Mouse (Mus musculus): ENCODE results near the gene Slc34a1. TPM values are rescaled to one million over a fixed set of nuclear protein-coding genes. Genes with fewer than 3 reads are reported as not detected.

The Slc34a1 gene
- not detected for total RNA-seq (2022)

DNA sequence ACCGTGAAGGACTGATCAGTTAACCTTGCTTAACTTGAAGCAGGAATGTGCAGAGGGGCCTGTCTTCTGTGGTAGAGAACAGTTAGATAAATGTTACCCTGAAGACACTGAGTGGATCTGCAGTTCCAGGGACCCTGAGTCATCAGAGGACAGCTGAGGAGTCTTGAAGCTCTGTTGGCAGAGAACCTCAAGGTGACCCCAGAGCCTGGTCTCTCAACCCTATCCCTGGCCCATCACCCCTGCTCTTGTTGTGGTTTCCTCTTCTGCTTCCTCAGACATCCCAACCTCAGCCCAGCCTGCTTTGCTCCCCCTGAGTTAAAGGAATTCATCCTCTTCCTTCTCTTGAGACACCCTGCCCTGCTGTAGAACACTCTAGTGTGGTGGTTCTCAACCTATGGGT, at the start of gene Slc34a1:
Slc34a1 (plus strand) TSS at position 100 of the 400 bp plus-strand sequence.
- DNase-seq (ENCODE audit: low spot score), result no peak

DNA sequence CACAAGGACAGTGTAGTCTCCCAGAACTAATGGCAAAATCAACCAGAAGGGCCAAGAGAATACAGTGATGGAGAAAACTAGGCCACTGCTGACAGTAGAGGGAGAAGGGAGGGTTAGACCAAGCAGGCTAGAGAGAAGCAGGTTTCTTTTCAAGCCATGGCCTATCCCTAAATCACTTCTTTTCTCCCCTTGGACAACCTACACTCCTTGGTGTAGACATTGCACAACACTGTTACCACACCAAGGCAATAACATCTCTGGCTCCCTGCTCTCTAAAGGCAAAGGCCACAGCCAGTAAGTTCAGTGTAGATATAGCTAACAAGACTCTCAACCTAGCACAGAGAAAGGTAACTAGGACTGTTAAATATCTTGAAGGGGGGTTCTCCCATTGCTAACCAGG, 36.8 kb upstream of the Slc34a1 start:
- DNase-seq (ENCODE audit: low spot score), result no peak

DNA sequence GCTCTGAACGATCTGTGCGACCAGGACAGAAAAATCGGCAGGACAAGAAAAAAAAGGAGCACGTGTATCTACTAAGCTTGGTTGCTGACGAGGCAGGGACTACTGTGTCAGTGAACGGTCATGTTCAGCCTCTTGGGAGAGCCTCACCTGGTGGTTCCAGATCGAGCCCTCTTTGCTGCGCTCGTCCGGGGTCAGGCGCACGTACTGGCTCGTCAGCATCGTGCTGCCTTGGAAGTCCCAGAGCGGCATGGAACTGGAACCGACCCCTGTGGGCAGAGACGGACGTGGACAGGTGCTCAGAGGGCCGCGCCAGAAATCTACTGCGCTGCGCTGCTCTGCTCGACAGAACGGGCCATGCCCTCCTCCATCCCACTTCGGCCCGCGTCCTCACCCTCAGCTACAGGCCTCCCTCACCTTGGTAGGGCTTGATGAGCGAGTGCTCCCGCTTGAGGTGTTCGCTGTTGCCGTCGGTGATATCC, 36.0 kb upstream of the Slc34a1 start:
- no peak for DNase-seq (ENCODE audit: low spot score)

DNA sequence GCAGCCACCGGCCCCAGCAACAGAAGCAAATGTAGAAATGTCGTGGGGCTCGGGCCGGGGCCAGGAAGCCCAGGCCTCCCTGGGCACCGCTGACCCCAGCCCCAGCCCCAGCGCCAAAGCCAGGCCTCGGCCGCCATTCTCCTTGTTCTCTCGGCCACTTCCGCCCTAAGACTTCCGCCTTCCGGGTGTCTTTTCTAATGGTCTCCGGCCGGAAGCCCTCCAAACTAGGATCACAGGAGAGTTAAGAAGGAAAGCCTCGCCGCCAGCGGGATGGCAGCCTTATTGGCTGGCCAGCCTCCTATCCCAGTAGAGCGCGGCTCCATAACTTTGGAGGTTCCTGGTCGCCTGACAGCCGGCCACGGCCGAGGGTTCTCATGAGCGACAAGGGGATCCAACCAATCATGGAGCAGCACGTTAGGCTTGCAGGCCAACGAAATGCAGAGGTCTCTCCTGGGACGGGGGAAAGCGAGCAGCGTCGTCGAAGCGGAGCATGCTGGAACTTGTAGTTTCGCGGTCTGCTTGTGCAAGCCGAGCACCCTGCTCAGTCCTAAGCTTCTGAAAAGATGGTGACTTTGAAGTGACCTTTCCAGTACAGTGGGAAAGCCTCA, 35.4 kb upstream of the Slc34a1 start, which contains the start of gene Lman2:
Lman2 (minus strand) TSS at position 331 of the 608 bp plus-strand sequence.
- DNase-seq (ENCODE audit: low spot score), result peak; percentile 98

DNA sequence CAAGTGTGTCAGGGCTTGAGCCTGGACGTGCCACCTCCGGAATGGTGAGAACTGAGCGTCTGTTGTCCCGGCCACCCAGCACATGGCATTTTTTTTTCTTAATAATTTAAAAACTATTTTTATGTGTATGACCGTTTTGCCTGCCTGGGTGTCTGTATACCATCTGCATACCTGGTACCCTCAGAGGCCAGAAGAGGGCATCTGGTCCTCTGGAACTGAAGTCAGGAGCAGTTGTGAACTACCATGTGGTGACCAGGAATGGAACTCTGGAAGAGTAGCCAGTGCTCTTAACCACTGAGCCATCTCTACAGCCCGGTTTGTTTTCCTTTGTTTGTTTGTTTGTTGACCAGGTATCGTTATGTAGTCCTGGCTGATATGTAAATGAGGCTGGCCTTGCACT, 29.6 kb upstream of the Slc34a1 start:
- DNase-seq (ENCODE audit: low spot score), result no peak

DNA sequence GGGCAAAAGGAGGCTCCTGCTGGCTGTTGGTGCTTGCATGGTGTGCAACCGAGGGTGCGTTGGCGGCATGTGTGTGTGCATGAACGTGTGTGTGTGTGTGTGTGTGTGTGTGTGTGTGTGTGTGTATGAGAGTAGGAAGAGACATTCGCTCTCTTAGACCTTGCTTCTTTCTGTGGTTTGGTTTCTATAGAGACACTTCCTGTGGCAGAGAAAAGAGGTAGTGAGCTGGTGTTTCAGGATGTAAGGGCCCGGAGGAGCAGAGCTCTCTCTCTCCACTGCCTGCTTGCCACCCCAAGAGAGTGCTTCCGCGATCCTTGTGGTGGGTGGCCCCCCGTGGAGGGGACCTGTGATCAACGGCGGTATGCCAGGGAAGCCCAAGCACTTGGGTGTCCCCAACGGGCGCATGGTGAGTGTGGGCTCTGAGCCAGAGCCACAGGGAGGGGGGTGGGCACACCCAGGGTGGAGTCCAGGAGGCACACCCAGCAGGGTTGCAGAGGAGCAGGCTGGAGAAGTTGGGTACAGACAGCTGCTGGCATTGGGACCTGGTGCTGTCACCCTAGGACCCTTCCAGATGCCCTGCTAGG, 28.4 kb upstream of the Slc34a1 start, which contains the start of gene Rgs14:
Rgs14 (plus strand) TSS at position 202 of the 584 bp plus-strand sequence.
- DNase-seq (ENCODE audit: low spot score), result peak; percentile 31

DNA sequence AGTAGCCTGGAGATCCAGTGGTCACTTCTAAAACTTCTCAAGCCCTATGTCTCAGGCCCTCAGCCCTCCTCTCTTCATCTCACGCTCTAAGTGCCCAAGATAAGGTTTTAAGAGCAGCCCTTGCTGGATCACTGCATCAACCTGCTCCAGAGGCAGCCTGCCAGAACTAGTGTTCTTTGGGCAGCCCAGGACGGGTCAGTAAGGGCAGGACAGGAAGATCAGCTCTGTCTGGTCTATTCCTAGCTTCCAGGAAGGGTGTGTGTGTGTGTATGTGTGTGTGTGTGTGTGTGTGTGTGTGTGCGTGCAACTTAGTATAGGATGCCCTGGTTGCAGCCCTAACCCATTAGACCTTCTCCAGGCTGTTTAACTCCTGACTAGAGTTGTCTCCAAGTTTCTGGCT, 27.8 kb upstream of the Slc34a1 start:
- peak; percentile 36 for DNase-seq (ENCODE audit: low spot score)

DNA sequence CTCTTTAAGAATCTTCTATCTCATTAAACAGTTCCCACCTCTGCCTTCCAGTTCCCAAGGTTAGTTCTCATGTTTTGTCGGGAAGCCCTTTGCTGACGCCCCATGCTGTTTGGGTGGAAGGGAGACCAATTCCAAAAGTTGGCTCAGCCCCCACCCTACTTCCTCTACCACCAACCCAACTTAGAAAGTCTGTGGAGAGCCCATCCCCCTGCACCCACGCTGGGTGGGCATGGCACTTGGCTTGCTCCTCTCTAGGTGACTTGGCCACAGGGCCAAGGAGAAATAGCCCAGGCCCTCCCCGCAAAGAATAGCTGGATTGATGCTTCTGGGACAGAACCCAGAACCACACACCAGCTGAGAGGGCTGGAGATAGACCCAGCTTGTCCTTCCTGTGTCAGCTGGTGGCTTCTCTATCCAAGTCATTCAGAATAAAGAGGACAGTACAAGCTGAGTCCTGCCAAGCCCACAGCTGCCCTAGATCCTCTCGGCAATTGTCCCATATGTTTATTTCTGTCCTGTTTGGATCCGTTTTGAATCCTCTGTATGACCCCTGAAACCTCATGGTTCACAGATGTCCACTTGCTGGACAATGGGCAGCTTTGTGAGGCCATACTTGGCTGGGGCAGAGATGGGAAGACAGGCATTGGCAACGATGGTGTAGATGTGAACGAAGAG, 26.8 kb upstream of the Slc34a1 start:
- peak; percentile 40 for DNase-seq (ENCODE audit: low spot score)

DNA sequence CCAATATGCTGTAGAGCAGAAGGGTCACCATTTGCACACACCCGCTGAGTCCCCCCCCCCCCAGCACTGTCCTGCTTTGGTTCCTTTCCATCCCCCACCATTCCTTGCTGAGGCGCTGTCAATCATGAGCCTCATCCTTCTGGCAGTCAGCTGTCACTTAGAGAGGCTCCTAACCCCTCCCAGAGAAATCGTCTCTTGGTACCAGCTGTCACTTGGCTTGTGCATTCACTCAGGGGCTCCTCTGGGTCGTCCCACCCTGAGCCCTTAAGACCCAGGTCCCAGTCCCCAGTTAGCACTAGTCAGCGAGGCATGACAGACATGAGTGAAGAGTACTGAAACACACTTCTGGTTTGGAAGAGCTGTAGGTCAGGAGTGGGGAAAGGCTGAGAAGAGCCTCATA, 26.2 kb upstream of the Slc34a1 start:
- no peak for DNase-seq (ENCODE audit: low spot score)

DNA sequence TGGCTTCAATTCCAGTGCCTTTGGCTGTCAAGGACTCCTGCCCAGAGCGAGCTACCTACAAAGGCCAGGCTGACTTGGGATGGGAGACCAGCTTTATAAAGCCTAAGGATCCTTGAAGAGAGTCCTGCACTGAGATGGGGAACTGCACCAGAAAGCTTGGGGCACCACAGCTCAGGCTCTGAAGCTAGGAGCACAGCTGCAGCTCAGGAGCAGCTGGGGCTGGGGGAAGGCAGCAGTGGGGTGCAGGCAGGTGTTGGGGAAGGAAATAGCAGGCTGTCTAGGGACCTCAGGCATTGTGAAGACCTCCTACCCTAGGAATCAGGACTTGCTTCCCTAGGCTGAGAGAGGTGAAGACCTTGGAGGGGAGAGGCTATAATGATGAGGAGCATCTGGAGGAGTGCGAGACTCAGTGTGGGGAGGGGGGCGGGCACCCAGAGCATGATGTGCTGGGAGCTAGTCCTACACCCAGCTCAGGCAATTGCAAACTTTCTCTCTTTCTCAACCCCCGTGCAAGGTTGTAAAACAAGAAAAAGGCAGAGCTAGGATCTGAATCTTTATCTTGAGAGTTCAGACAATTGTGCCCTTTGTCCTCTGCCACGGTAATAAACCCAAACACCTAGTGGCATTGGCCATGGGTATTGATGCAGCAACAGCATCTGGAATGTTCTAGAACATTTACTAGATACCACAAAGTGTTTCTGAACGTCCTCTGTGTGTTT, 23.6 kb upstream of the Slc34a1 start:
- no peak for DNase-seq (ENCODE audit: low spot score)

DNA sequence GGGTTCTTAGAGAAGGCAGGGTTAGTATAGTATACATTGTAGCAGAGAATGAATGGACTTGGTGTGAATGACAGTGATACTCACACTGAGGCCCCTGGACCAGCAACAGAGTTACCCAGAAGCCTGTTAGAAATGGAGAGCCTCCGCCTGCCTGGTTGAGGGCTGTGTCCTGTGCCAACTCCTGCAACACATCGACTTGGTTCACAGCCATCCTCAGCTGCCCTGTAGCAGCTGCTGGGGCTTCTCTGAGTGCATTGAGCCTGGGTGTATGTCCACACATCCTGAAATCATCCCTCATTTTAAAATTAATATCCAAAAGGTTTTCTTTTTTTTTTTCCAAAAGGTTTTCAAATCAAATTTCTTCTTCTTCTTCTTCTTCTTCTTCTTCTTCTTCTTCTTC, 22.1 kb upstream of the Slc34a1 start:
- DNase-seq (ENCODE audit: low spot score), result no peak

DNA sequence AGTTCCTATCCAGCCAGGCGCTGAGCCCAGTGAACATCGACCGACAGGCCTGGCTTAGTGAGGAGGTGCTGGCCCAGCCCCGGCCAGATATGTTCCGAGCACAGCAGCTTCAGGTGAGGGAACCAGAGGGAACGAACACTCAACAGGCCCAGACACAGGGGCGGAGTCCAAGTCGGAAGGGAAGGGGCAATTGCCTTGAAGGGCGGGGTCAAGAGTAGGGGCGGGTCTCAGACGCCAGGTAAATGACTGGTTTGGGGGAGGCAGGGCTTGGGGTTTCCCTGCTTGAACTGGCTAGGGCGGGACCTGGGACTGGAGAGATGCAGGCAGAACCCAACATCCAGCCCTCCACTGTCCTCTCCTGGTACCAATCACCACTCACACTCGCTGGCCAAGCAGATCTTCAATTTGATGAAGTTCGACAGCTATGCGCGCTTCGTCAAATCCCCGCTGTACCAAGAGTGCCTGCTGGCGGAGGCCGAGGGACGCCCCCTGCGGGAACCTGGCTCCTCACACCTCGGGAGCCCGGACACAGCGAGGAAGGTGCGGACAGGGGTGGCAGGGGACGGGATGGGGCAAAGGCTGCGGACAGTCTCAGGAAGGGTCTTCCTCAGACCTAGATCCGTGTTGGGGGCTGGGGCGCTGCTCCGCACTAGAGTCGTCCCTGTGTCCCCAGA, 18.9 kb upstream of the Slc34a1 start:
- DNase-seq (ENCODE audit: low spot score), result no peak

DNA sequence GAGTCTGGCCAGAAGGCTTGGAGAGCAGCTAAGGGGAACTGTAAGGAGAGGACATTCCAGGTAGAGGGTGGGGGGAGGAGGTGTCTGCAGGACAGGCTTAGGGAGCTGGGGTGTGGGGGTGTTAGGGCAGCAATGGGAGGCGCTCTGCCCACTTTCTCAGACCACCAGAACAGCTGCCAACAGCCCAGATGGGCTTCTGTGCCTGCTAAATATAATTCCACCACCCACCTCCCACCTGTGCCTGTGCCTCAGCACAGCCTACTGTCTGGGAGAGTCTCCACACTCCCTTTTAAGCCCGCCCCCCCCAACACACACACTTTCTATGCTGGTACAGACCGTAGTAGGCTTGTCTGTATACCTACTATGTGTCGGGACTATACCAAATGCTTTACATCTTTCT, 16.2 kb upstream of the Slc34a1 start:
- DNase-seq (ENCODE audit: low spot score), result no peak

DNA sequence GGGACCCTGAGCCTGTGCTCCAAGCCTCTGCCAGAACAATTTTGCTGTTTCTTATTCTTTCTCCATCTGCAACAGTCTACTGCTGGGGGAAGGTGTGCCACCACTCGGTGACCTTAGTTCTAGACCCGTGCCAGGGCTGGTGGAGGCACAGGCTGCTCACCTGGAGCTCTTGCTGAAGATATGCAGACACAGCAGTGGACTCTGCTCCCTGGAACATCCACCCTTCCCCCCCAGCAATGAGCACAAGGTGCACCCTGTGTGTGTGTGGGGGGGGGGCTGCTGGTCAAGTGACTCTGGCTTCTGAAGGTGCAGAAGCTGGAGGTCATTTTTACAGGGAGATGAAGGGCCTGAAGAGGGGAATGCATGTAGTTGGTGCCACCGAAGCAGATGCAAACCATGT, 7.3 kb upstream of the Slc34a1 start:
- DNase-seq (ENCODE audit: low spot score), result no peak

DNA sequence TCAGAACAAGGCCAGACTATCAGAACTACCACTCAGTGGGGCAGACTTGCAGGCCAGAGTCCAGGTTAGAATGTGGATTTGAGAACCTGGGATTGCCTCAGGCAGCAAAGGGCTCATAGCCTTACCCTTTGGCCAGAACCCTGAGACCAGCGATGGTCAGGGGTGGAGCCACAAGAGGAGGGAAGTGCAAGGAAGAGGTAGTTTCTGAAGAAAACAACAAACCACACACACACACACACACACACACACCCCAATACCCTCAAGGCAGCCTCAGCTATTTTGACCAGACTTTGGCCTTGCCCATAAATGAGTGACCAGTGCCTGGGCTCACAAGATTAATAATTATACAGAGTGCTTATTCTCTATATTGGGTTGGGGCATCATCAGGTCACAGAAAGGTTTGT, 6.4 kb upstream of the Slc34a1 start:
- DNase-seq (ENCODE audit: low spot score), result no peak

DNA sequence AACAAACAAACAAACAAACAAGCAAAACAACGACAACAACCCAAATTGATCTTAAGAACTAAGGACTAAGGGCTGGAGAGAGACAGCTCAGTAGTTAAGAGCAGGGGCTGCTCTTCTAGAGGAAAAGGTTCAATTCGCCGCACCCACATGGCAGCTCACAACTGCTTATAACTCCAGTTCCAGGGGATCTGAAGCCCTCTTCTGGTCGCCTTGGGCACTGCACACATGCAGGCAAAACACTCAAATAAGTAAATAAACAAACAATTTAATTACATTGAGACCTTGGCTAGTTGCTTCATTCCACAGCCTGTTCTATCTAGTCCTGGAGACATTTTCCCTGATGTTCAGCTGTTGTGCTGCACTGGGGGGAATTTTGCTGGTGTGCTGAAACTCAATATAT, 5.1 kb upstream of the Slc34a1 start:
- no peak for DNase-seq (ENCODE audit: low spot score)

DNA sequence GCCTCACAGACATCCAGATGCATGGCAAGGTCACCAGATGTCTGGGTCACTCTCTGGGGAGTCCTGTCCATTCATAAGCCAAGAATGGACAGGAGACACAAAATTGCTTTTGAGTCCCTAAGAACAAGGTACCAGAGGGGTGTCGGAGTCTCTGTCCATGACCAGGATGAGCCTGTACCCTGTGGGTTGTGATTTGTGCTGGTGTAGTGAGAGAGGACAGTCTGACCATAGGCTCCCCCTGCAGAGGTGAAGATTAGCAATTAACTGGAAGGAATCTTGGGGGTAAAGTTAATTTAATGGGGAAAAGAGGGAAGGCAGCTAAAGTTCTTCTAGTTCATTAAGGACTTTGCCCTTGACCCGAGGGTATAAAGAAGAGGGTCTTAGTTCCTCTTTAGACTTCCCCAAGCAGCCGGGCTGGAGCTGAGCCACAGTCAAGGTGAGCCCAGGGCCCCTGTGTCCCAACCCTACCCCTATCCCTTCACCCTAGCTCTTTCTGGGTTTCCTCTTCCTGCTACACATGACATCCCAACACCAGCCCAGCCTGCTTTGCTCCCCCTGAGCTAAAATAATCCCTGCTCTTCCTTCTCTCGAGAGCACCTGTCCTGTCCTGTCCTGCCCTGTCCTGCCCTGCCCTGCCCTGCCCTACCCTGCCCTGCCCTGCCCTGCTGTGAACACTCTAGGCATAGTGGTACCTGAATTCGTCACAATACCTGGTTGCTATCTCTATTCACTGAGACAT, 1.5 kb downstream of the Slc34a1 start:
- DNase-seq (ENCODE audit: low spot score), result no peak

DNA sequence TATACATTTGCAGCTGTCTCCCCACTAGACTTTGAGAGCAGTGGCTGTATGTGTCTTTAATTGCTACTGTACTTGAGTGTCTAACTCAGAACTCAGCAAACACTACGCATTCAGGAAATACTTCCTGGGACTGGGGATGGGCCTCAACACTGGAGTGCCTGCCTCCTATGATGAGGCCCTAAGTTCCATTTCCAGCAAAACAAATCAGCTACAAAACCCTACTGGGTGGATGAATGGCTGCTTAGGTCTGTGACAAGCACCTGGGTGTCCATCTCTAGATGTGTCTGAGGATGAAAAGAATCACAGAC, 2.0 kb downstream of the Slc34a1 start:
- DNase-seq (ENCODE audit: low spot score), result no peak

DNA sequence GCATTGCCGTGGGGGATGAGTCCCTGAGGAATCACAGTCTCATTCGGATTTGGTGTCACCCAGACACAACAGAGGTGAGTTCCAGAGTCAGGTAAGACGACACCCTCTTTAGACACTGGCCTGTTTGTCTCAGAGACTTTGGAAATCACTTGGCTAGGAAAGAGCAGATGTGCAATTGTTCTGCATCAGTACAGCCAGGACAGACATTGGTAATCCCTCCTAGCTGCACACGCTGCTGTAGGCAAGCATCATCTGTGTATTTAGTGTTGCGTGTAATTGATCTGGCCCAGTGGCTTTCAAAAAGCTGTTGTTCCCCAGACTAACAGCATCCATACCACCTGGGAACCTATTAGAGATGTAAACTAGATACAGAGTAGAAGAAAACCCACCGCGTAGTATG, 5.3 kb downstream of the Slc34a1 start:
- DNase-seq (ENCODE audit: low spot score), result no peak

DNA sequence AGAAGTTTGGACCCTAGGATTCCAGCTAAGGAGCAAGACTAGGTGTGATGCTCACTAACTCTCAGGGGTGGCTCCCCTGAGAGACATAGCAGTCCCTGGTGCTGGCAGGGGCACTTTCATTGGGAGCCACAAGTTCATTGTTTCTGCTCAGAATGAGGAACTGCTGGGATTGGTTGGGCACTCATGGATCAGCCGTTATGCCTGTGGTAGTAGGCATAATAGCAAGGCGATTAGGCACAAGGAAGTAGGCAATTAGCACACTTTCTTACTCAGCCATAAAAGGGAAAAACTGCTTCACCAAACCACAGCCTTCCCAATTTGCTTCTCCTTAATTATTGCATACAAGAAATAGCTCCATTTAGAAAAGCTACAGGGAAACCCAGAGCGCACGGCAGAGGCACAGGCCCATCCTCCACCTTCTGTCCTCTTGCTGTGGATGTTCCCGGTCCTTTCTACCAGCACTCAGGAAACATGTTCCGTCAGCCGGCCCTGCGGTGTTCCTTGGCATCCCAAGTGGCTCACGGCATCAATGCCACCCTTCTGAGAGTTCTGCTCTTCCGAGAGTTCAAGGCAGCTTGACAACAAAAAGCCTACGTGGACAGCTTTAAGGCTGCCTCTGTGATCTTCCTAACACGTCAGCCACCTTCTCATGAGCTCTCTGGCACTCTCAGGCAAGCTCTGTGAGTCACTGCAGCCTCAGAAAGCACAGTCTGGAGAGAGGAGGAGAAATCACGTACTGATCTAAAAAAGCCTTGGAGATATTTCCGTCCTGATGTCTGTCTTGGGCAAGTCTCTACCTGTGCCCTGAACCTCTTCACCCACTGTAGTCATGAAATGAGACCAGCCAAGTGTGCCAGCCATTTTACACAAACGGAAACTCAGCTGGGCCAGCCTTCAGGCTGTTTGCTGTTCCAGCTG, 6.2 kb downstream of the Slc34a1 start:
- no peak for DNase-seq (ENCODE audit: low spot score)
